Mouse (Mus musculus) testis, adult 2 months (tissue): ENCODE measurements around the gene Mapk6.

Source experiments
- CTCF ChIP-seq: fragments of 200-500 bp; IDR thresholded peaks from 2 replicates; pipeline ENCODE4 v1.5.1; 2012; ENCODE audit warnings: low read depth, mild to moderate bottlenecking, inconsistent platforms, low read length, moderate library complexity; ENCODE audit not compliant: control insufficient read depth, insufficient read depth, insufficient replicate concordance
- POLR2A ChIP-seq: fragments of 200-500 bp; IDR thresholded peaks from 2 replicates; pipeline ENCODE4 v1.6.1; 2012; ENCODE audit warnings: low read depth, mild to moderate bottlenecking, inconsistent platforms, low read length, moderate library complexity; ENCODE audit not compliant: control insufficient read depth

DNA sequence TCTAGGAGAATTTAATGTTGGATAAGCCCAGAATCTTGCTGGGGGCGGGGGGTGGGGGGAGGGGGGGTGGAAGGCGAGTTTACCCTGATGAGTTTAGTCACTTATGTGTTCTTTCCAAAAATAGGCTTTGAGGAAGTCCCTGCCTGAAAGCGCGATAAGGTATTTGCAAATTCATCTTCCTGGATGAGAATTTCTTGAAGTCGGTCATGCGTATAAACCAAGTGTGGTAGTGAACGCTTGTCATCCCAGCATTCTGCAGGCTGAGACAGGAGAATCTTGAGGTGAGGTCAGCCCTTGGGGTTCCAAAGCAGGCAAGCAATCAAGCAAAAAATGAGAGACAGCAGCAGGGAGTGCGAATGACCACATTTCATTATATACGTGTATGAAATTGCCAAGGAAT lies 1.8 kb upstream of the Mapk6 start:
- TF ChIP-seq CTCF (no peak), POLR2A (no peak)
